Mouse (Mus musculus) ovary, adult 10 weeks (tissue): Measurements from ENCODE around the gene Btbd35f2. TPM values are rescaled to one million over a fixed set of nuclear protein-coding genes. Genes with fewer than 3 reads are reported as not detected.

ENCODE experiments used
- polyA plus RNA-seq: library from polyadenylated mRNA; stranded (reverse); fragments of 350-450 nt; fragmentation: Illumina TruSeq; extraction: RNeasy Lipid Tissue Mini Kit (QIAGEN cat#74804); gene quantifications from one replicate; pipeline ENCODE4 v1.2.3, GENCODE M21; 2014

The Btbd35f2 gene
- not detected for polyA plus RNA-seq

DNA sequence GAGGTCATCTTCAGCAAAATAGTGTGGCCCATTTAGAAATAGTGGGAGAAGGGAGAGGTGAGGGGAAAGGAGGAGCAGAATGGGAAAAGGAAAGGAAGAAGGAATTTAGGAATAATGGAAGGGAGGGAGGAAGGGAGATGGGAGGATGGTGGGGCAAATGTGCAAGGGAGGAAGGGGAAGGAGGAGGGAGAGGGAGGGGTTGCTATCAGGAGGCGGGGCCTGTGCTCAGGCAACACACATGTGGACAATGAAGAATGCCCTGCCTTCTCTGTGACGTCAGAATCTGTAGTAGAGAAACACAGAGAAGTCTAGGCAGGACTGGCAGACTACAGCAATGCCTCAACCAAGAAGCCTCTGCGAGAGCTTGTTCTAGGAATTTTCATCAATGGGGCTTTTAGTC lies at the start of gene Btbd35f2:
Btbd35f2 (plus strand) TSS at position 301 of the 400 bp plus-strand sequence.

Other genes starting within 250 kb of the Btbd35f2 start
- gene Btbd35f22, start 230.6 kb upstream of the Btbd35f2 start, polyA plus RNA-seq, result not detected